Mouse (Mus musculus) ES-E14 (cell line): ENCODE measurements at regions not wholly inside any gene's neighbourhood (a gene's known extent, or its start where the extent isn't known, plus 50 kb on each side); places are given as distances from the start of the nearest gene placed in this dataset.

Experiments used
- HCFC1 ChIP-seq: IDR thresholded peaks from 2 replicates; pipeline ENCODE4 v1.6.1; 2012; ENCODE audit warnings: low read length, inconsistent platforms, borderline replicate concordance; ENCODE audit not compliant: insufficient read depth
- ZNF384 ChIP-seq: IDR thresholded peaks from 2 replicates; pipeline ENCODE4 v1.6.1; 2012; ENCODE audit warnings: low read depth, low read length, inconsistent platforms

- TF ChIP-seq ZNF384 (no peak), HCFC1 (no peak)
Observed at GRCm38 (mm10) chr13:37667871-37668270, 110.3 kb upstream of the Rreb1 start.
